ENCODE assay signal across 13 mouse cellular contexts in the genomic region with DNA sequence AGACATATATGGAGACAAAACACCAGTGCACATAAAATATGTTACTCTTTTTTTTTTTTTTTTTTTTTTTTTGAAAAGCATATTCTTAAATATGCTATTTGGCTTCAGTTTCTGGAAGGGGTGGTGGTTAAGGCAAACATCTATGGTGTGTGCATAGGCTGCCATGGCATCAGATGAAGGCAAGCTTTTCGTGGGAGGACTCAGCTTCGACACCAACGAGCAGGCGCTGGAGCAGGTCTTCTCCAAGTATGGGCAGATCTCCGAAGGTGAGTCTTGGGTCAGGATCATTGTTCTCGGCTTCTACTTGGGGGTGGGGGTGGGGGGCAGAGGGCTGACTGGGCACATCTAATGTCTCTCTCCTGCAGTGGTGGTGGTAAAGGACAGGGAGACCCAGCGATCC. TPM values are rescaled to one million over a fixed set of nuclear protein-coding genes. Genes with fewer than 3 reads are reported as not detected.
A peak's percentile ranks its signal among the peaks of the same experiment; 100 is the strongest.
DNase-seq lines count a peak whose midpoint lies in the region; ATAC-seq and TF ChIP-seq lines count a peak whose summit lies in the region.
"Had no signal": no experiment of that assay in that cellular context is flagged by ENCODE, and none has a peak within 500 bp of the region (broad histone marks: within the 10 kb centered on the region; RNA-seq: fewer than 3 reads in every experiment).

No protein-coding gene starts in this region.

- peaks cover 22% of the 10 kb centered on the region for H3K36me3 ChIP-seq in intestine, embryonic 15.5 days
- H3K36me3 ChIP-seq in intestine, postnatal 0 days (ENCODE audit: control insufficient read depth, insufficient read depth): peaks cover 34% of the 10 kb centered on the region
- H3K36me3 ChIP-seq in neural tube, embryonic 11.5 days (ENCODE audit: control insufficient read depth, insufficient read depth, low read length): peaks cover 18% of the 10 kb centered on the region
- peaks cover 24% of the 10 kb centered on the region; the same call in 1 of the 2 replicates for H3K36me3 ChIP-seq in thymus, adult 2 months (ENCODE audit: control insufficient read depth, insufficient read depth, low read length)

- no peaks in the 10 kb centered on the region for H3K27me3 ChIP-seq in intestine, embryonic 15.5 days (replicated peaks)
- no peaks in the 10 kb centered on the region for H3K27me3 ChIP-seq in intestine, postnatal 0 days (replicated peaks; ENCODE audit: control insufficient read depth, insufficient read depth, low read length)
- no peaks in the 10 kb centered on the region for H3K27me3 ChIP-seq in neural tube, embryonic 11.5 days (ENCODE audit: control insufficient read depth, insufficient read depth, low read length)
- no peaks in the 10 kb centered on the region for H3K27me3 ChIP-seq in thymus, adult 2 months (ENCODE audit: control insufficient read depth, insufficient read depth, low read length)

- DNase-seq in CD4-positive, CD25-positive, alpha-beta regulatory T cell, adult 2 months (ENCODE audit: low read depth, low spot score): peak; percentile 12
- DNase-seq in neural tube, embryonic 11.5 days (ENCODE audit: low spot score): no peak
- DNase-seq in neural tube, embryonic 10.5 days (ENCODE audit: extremely low spot score, low spot score): no peak
- no peak for DNase-seq in thymus, adult 2 months
- DNase-seq: lung, adult 18-20 months; retina, postnatal 1 day; spleen, adult 18-20 months had no signal

- 0 out of 2 replicates have a peak overlapping the region, but pooled peaks have one; percentile 62 for H3K4me2 ChIP-seq in intestine, embryonic 15.5 days (replicated peaks)
- no peak overlapping the region for H3K4me2 ChIP-seq in intestine, postnatal 0 days (replicated peaks; ENCODE audit: low read depth)
- 0 out of 2 replicates have a peak overlapping the region, but pooled peaks have one; percentile 71 for H3K4me2 ChIP-seq in neural tube, embryonic 11.5 days (ENCODE audit: low read depth)

- no peaks in the 10 kb centered on the region for H3K9me3 ChIP-seq in intestine, embryonic 15.5 days
- no peaks in the 10 kb centered on the region for H3K9me3 ChIP-seq in intestine, postnatal 0 days (ENCODE audit: control insufficient read depth)
- H3K9me3 ChIP-seq in neural tube, embryonic 11.5 days (ENCODE audit: control insufficient read depth, low read length): no peaks in the 10 kb centered on the region
- H3K9me3 ChIP-seq: heart, embryonic 10.5 days had no signal

- no peak overlapping the region for H3K4me3 ChIP-seq in intestine, embryonic 15.5 days (replicated peaks)
- H3K4me3 ChIP-seq in intestine, postnatal 0 days (ENCODE audit: low read depth, low read length): no peak overlapping the region
- H3K4me3 ChIP-seq in neural tube, embryonic 11.5 days (ENCODE audit: low read depth, low read length): no peak overlapping the region
- H3K4me3 ChIP-seq in thymus, adult 2 months (ENCODE audit: control insufficient read depth, insufficient read depth, low read length): no peak overlapping the region

- peaks cover 45% of the 10 kb centered on the region for H3K4me1 ChIP-seq in intestine, embryonic 15.5 days (replicated peaks)
- peaks cover 8% of the 10 kb centered on the region; the same call in 1 of the 2 replicates for H3K4me1 ChIP-seq in intestine, postnatal 0 days (replicated peaks; ENCODE audit: control insufficient read depth, insufficient read depth, low read length)
- H3K4me1 ChIP-seq in neural tube, embryonic 11.5 days (ENCODE audit: control insufficient read depth, insufficient read depth, low read length): peaks cover 35% of the 10 kb centered on the region
- H3K4me1 ChIP-seq in thymus, adult 2 months (replicated peaks; ENCODE audit: control insufficient read depth, insufficient read depth, low read length): peaks cover 22% of the 10 kb centered on the region

- TF ChIP-seq CTCF in intestine, postnatal 0 days (IDR thresholded peaks at IDR 0.05; ENCODE audit: low read depth): no peak
- TF ChIP-seq CTCF in thymus, adult 2 months (IDR thresholded peaks at IDR 0.05; ENCODE audit: borderline replicate concordance, control insufficient read depth, extremely low read depth, insufficient read depth, low read length, poor library complexity): no peak

- 87% methylated on average over 7 of the region's 7 CpGs for WGBS in intestine, embryonic 15.5 days
- 93% methylated on average over 7 of the region's 7 CpGs for WGBS in intestine, postnatal 0 days
- WGBS in neural tube, embryonic 11.5 days: 95% methylated on average over 7 of the region's 7 CpGs
- 98% methylated on average over 7 of the region's 7 CpGs for WGBS in thymus, adult 2 months

- H3K9ac ChIP-seq in intestine, embryonic 15.5 days: no peak overlapping the region
- no peak overlapping the region for H3K9ac ChIP-seq in intestine, postnatal 0 days (ENCODE audit: low read depth, low read length)
- no peak overlapping the region for H3K9ac ChIP-seq in neural tube, embryonic 11.5 days (ENCODE audit: low read length)

- H3K27ac ChIP-seq in intestine, embryonic 15.5 days: no peak overlapping the region
- no peak overlapping the region for H3K27ac ChIP-seq in intestine, postnatal 0 days (ENCODE audit: low read depth, low read length)
- no peak overlapping the region for H3K27ac ChIP-seq in neural tube, embryonic 11.5 days (ENCODE audit: low read depth, low read length)
- no peak overlapping the region for H3K27ac ChIP-seq in thymus, adult 2 months (ENCODE audit: control insufficient read depth, insufficient read depth, low read length)

- no peak for ATAC-seq in CD4-positive, CD25-positive, alpha-beta regulatory T cell, adult 4 months
- no peak for ATAC-seq in intestine, embryonic 15.5 days
- ATAC-seq in intestine, postnatal 0 days: no peak
- ATAC-seq in neural tube, embryonic 11.5 days (ENCODE audit: insufficient read depth, low FRiP score, low TSS enrichment): no peak
- ATAC-seq in erythroblast, adult 5-6 weeks (replicated peaks; ENCODE audit: low FRiP score, poor library complexity, severe bottlenecking): no peak
- ATAC-seq: activated CD4-positive, CD25-positive, alpha-beta regulatory T cell, adult 4 months had no signal

- TF ChIP-seq POLR2A in thymus, adult 2 months (IDR thresholded peaks at IDR 0.05; ENCODE audit: control insufficient read depth, extremely low read depth, insufficient read depth, low read length, poor library complexity): no peak

RNA-seq across cellular contexts. Expression of gene 1600002K03Rik, which starts 3.1 kb away (rescaled TPM):
- 10 to 100 TPM; 21.6 to 23.5 TPM for polyA plus RNA-seq in CD4-positive, CD25-positive, alpha-beta regulatory T cell, adult 4 months (2017; shearing (Covaris generic))
- polyA plus RNA-seq in intestine, embryonic 15.5 days (2015; fragmentation: Nextera tagmentation; extraction: Ambion mirVana): 22.9 and 25.1 TPM in 2 replicates
- polyA plus RNA-seq in intestine, postnatal 0 days (2015; fragmentation: Nextera tagmentation; extraction: Ambion mirVana): 12.7 and 13.9 TPM in 2 replicates
- 8.8 and 10.8 TPM in 2 replicates for polyA plus RNA-seq in neural tube, embryonic 11.5 days (2014; fragmentation: Nextera tagmentation; extraction: Ambion mirVana)
- total RNA-seq in erythroblast, adult 5-6 weeks (2015; ENCODE audit: low replicate concordance): 7.5 TPM in 1 of 2 replicates, not detected in the other
- total RNA-seq in erythroblast, adult 5-6 weeks (2017; ENCODE audit: low replicate concordance): 5.9 TPM in 1 of 2 replicates, not detected in the other
- polyA plus RNA-seq in thymus, adult 2 months (2012; rRNA removed): 11.1 and 14.8 TPM in 2 replicates

RNA-seq across cellular contexts. Expression of gene Cirbp, which starts 3.9 kb away (rescaled TPM):
- polyA plus RNA-seq in CD4-positive, CD25-positive, alpha-beta regulatory T cell, adult 4 months (2017; shearing (Covaris generic)): 100 to 1,000 TPM; 124 to 272 TPM
- polyA plus RNA-seq in intestine, embryonic 15.5 days (2015; fragmentation: Nextera tagmentation; extraction: Ambion mirVana): 69.4 and 83.9 TPM in 2 replicates
- polyA plus RNA-seq in intestine, postnatal 0 days (2015; fragmentation: Nextera tagmentation; extraction: Ambion mirVana): 222 and 228 TPM in 2 replicates
- 84.0 and 85.1 TPM in 2 replicates for polyA plus RNA-seq in neural tube, embryonic 11.5 days (2014; fragmentation: Nextera tagmentation; extraction: Ambion mirVana)
- 3.6 and 3.7 TPM in 2 replicates for total RNA-seq in erythroblast, adult 5-6 weeks (2015; ENCODE audit: low replicate concordance)
- total RNA-seq in erythroblast, adult 5-6 weeks (2017; ENCODE audit: low replicate concordance): 14.6 and 16.3 TPM in 2 replicates
- polyA plus RNA-seq in thymus, adult 2 months (2012; rRNA removed): 173 and 193 TPM in 2 replicates

RNA-seq across cellular contexts. Expression of gene Efna2, which starts 9.6 kb away (rescaled TPM):
- under 1 TPM in 1 of 2 experiments, not detected in 1; 0.28 TPM for polyA plus RNA-seq in CD4-positive, CD25-positive, alpha-beta regulatory T cell, adult 4 months (2017; shearing (Covaris generic))
- polyA plus RNA-seq in intestine, embryonic 15.5 days (2015; fragmentation: Nextera tagmentation; extraction: Ambion mirVana): 13.6 and 15.0 TPM in 2 replicates
- 3.5 and 3.8 TPM in 2 replicates for polyA plus RNA-seq in intestine, postnatal 0 days (2015; fragmentation: Nextera tagmentation; extraction: Ambion mirVana)
- 36.2 and 38.9 TPM in 2 replicates for polyA plus RNA-seq in neural tube, embryonic 11.5 days (2014; fragmentation: Nextera tagmentation; extraction: Ambion mirVana)
- not detected in 2 replicates for total RNA-seq in erythroblast, adult 5-6 weeks (2015; ENCODE audit: low replicate concordance)
- not detected in 2 replicates for total RNA-seq in erythroblast, adult 5-6 weeks (2017; ENCODE audit: low replicate concordance)
- 3.1 and 3.6 TPM in 2 replicates for polyA plus RNA-seq in thymus, adult 2 months (2012; rRNA removed)
- polyA plus RNA-seq: activated CD4-positive, CD25-positive, alpha-beta regulatory T cell, adult 4 months had no signal

RNA-seq across cellular contexts. Expression of gene Midn, which starts 21.6 kb away (rescaled TPM):
- 1 to 10 TPM; 4.6 to 8.2 TPM for polyA plus RNA-seq in CD4-positive, CD25-positive, alpha-beta regulatory T cell, adult 4 months (2017; shearing (Covaris generic))
- polyA plus RNA-seq in intestine, embryonic 15.5 days (2015; fragmentation: Nextera tagmentation; extraction: Ambion mirVana): 14.1 and 16.1 TPM in 2 replicates
- 18.1 and 19.5 TPM in 2 replicates for polyA plus RNA-seq in intestine, postnatal 0 days (2015; fragmentation: Nextera tagmentation; extraction: Ambion mirVana)
- polyA plus RNA-seq in neural tube, embryonic 11.5 days (2014; fragmentation: Nextera tagmentation; extraction: Ambion mirVana): 70.0 and 78.2 TPM in 2 replicates
- total RNA-seq in erythroblast, adult 5-6 weeks (2015; ENCODE audit: low replicate concordance): 5.0 and 7.7 TPM in 2 replicates
- 3.9 and 7.4 TPM in 2 replicates for total RNA-seq in erythroblast, adult 5-6 weeks (2017; ENCODE audit: low replicate concordance)
- polyA plus RNA-seq in thymus, adult 2 months (2012; rRNA removed): 342 and 374 TPM in 2 replicates

RNA-seq across cellular contexts. Expression of gene Cbarp, which starts 29.0 kb away (rescaled TPM):
- 1 to 10 TPM; 1.3 to 1.4 TPM for polyA plus RNA-seq in CD4-positive, CD25-positive, alpha-beta regulatory T cell, adult 4 months (2017; shearing (Covaris generic))
- polyA plus RNA-seq in intestine, embryonic 15.5 days (2015; fragmentation: Nextera tagmentation; extraction: Ambion mirVana): 4.8 and 5.1 TPM in 2 replicates
- polyA plus RNA-seq in intestine, postnatal 0 days (2015; fragmentation: Nextera tagmentation; extraction: Ambion mirVana): 2.1 and 2.7 TPM in 2 replicates
- polyA plus RNA-seq in neural tube, embryonic 11.5 days (2014; fragmentation: Nextera tagmentation; extraction: Ambion mirVana): 11.1 and 11.3 TPM in 2 replicates
- total RNA-seq in erythroblast, adult 5-6 weeks (2015; ENCODE audit: low replicate concordance): not detected in 2 replicates
- not detected in 2 replicates for total RNA-seq in erythroblast, adult 5-6 weeks (2017; ENCODE audit: low replicate concordance)
- 34.0 and 37.7 TPM in 2 replicates for polyA plus RNA-seq in thymus, adult 2 months (2012; rRNA removed)
